Mouse (Mus musculus) hindbrain, embryonic 13.5 days (tissue): ENCODE results near the gene Ugt2a1. TPM values are rescaled to one million over a fixed set of nuclear protein-coding genes. Genes with fewer than 3 reads are reported as not detected.
"Not testable (repeated sequence)": the region's sequence is repeated elsewhere in the genome, so short reads cannot be mapped to it uniquely, and the experiment has no call there.

ENCODE experiments used
- ATAC-seq: fragments of 200-750 bp; cut with Nextera tagmentation; 2 replicates; pipeline ENCODE4 v1.8.0; 2017; ENCODE audit warnings: moderate TSS enrichment; ENCODE audit not compliant: low FRiP score
- H3K27ac ChIP-seq: fragments of 300-500 bp; sonication (generic); 2 replicates; pipeline ENCODE4 v1.5.1; 2015; ENCODE audit warnings: inconsistent platforms, mild to moderate bottlenecking, moderate library complexity
- H3K27me3 ChIP-seq: fragments of 300-500 bp; sonication (generic); 2 replicates; pipeline ENCODE4 v1.6.1; 2015; ENCODE audit warnings: mild to moderate bottlenecking, inconsistent platforms
- H3K36me3 ChIP-seq: fragments of 300-500 bp; sonication (generic); 2 replicates; pipeline ENCODE4 v1.6.1; 2015; ENCODE audit warnings: mild to moderate bottlenecking, inconsistent platforms
- H3K4me1 ChIP-seq: fragments of 300-500 bp; sonication (generic); replicated peaks from 2 replicates; pipeline ENCODE4 v1.6.1; 2015; ENCODE audit warnings: inconsistent platforms
- H3K4me2 ChIP-seq: fragments of 300-500 bp; sonication (generic); 2 replicates; pipeline ENCODE4 v1.6.1; 2015; ENCODE audit warnings: inconsistent platforms, mild to moderate bottlenecking, moderate library complexity
- H3K4me3 ChIP-seq: fragments of 300-500 bp; sonication (generic); 2 replicates; pipeline ENCODE4 v1.5.1; 2015; ENCODE audit warnings: mild to moderate bottlenecking, inconsistent platforms
- H3K9ac ChIP-seq: fragments of 300-500 bp; sonication (generic); 2 replicates; pipeline ENCODE4 v1.6.1; 2015; ENCODE audit warnings: mild to moderate bottlenecking, inconsistent platforms
- H3K9me3 ChIP-seq: fragments of 300-500 bp; sonication (generic); 2 replicates; pipeline ENCODE4 v1.6.1; 2016; ENCODE audit warnings: inconsistent platforms
- WGBS: fragments of 180-500 bp; shearing (Covaris S2); methylation state at CpG from one replicate; pipeline ENCODE4 v1.1.7; 2015; 5-methylcytosine and 5-hydroxymethylcytosine counted together
- polyA plus RNA-seq: library from polyadenylated mRNA; unstranded; fragments of >200 nt; fragmentation: Nextera tagmentation; extraction: Ambion mirVana; gene quantifications from 2 replicates; pipeline ENCODE4 v1.2.1, GENCODE M21; 2015

Ugt2a1 gene
- polyA plus RNA-seq, 1 experiment from 2014 or later: not detected

GRCm38 (mm10) chr5:87456216-87456850 lies 34.3 kb downstream of the Ugt2a1 start:
- Histone ChIP-seq H3K27me3 (no peaks in the 10 kb centered on the region), H3K9me3 (no peaks in the 10 kb centered on the region), H3K36me3 (no peaks in the 10 kb centered on the region), H3K9ac (no peak overlapping the region), H3K4me3 (no peak overlapping the region), H3K4me2 (no peak overlapping the region), H3K27ac (no peak overlapping the region), H3K4me1 (no peaks in the 10 kb centered on the region)
- 95% methylated on average over 3 of the region's 3 CpGs for WGBS
- no peak for ATAC-seq

- H3K9ac ChIP-seq: no peak overlapping the region
- no peaks in the 10 kb centered on the region for H3K9me3 ChIP-seq
- H3K4me3 ChIP-seq: no peak overlapping the region
- no peaks in the 10 kb centered on the region for H3K36me3 ChIP-seq
- no peak for ATAC-seq
- no peaks in the 10 kb centered on the region for H3K27me3 ChIP-seq
- no peak overlapping the region for H3K27ac ChIP-seq
- H3K4me1 ChIP-seq: no peaks in the 10 kb centered on the region
- no peak overlapping the region for H3K4me2 ChIP-seq
Observed at GRCm38 (mm10) chr5:87455519-87455918, 35.2 kb downstream of the Ugt2a1 start.

DNA sequence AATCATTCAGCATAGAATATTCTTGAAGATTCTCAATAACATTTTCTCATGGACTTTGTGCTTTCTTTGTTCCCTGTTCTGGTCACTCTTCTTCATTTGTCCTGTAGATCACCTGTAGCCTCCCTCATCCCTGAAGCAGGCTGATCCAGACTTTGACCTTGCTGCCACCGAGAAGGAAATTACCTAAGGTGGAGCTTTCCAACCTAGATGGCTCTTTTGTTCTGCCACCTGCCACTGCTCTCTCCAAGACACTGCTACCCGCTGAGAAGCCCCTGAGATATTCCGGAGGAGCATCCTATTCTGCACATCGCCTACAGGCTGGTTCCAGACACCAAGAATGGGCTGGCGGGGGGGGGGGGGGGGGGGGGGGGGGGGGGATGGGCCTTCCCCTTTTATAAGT lies 38.2 kb downstream of the Ugt2a1 start:
- not testable (repeated sequence) for H3K4me3 ChIP-seq, H3K4me2 ChIP-seq, H3K4me1 ChIP-seq, H3K27ac ChIP-seq, H3K9me3 ChIP-seq, H3K9ac ChIP-seq, H3K27me3 ChIP-seq, ATAC-seq, H3K36me3 ChIP-seq
- 57% methylated on average over 3 of the region's 5 CpGs for WGBS

DNA sequence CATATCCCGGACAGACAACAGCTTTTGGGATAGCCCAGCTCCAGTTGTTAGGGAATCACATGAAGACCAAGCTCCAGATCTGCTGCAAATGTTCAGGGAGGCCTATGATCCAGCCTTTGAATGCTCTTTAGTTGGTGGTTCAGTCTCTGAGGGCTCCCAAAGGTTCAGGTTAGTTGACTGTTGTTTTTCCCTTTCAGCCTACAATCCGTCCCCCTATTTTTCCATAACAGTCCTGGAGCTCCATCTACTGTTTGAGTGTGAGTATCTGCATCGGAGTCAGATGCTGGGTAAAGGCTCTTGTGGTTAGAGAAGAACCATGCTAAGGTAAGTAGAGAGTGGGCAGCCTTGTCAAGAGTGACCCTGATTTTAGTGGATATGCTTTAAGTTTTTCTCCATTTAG lies 54.4 kb downstream of the Ugt2a1 start:
- Histone ChIP-seq H3K9ac (no peak overlapping the region), H3K9me3 (no peaks in the 10 kb centered on the region), H3K4me1 (no peaks in the 10 kb centered on the region), H3K4me3 (no peak overlapping the region), H3K27ac (no peak overlapping the region), H3K27me3 (no peaks in the 10 kb centered on the region), H3K36me3 (no peaks in the 10 kb centered on the region), H3K4me2 (no peak overlapping the region)
- ATAC-seq: no peak
- 49% methylated on average over 3 of the region's 3 CpGs for WGBS

DNA sequence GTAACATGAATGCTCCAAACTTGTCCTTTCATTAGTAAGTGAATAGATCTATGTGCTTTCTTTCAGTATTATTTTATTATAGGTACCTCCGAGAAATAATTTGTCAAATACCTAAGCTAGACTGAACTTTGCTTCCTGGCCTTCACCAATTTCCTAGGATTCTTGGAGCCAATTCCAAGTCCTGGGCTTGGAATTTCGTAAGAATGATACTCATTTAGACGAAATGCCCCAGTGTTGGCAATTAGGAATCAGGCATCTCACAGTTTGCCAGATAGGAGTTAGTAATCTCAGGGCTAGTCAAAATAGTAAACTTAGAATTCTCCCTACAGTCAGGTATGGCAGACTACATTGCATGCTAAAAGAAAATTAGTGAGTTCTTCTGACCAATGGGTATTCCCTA lies 65.0 kb downstream of the Ugt2a1 start:
- Histone ChIP-seq H3K27me3 (no peaks in the 10 kb centered on the region), H3K27ac (no peak overlapping the region), H3K9me3 (no peaks in the 10 kb centered on the region), H3K4me2 (no peak overlapping the region), H3K4me1 (no peaks in the 10 kb centered on the region), H3K9ac (no peak overlapping the region), H3K36me3 (no peaks in the 10 kb centered on the region), H3K4me3 (no peak overlapping the region)
- no peak for ATAC-seq
- 84% methylated on average over 3 of the region's 3 CpGs for WGBS

DNA sequence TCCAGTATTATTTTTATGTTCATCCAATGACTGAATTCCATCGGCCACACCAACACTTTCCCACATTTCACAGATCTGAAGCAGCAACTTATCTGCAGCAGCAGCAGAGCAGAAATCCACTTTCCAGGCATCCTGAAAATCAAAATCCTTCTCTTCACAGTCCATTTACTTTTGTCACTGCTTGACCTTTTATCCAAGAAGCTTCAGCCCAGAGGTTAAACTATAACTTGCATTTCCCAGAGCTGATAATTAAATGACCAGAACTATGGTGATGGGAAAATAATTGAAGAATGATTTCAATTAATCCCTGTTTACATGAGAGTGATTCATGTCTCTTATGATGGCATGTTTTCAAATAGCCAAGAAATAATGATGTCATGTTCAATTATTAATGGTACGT lies 66.6 kb downstream of the Ugt2a1 start, which contains the start of gene Ugt2b38:
Ugt2b38 (minus strand) TSS at position 163 of the 400 bp plus-strand sequence.
- not testable (repeated sequence) for ATAC-seq, H3K9ac ChIP-seq, H3K36me3 ChIP-seq, H3K27ac ChIP-seq, H3K27me3 ChIP-seq, H3K4me1 ChIP-seq, H3K9me3 ChIP-seq, H3K4me3 ChIP-seq, H3K4me2 ChIP-seq
- 85% methylated on average over 2 of the region's 2 CpGs for WGBS

Other genes with a start within 250 kb of the Ugt2a1 start
- not detected in 2 replicates for gene Ugt2b37, start 236.1 kb downstream of the Ugt2a1 start, polyA plus RNA-seq
- gene Ugt2a3, start 153.7 kb downstream of the Ugt2a1 start, polyA plus RNA-seq: not detected in 2 replicates
- gene Ugt2b38, start 66.7 kb downstream of the Ugt2a1 start, polyA plus RNA-seq: not detected in 2 replicates
- gene Ugt2a2, start 8.6 kb downstream of the Ugt2a1 start, polyA plus RNA-seq: not detected in 2 replicates
- not detected in 2 replicates for gene Gm43638, start 4.1 kb downstream of the Ugt2a1 start, polyA plus RNA-seq
- gene Sult1b1, start 47.3 kb upstream of the Ugt2a1 start, polyA plus RNA-seq: not detected in 2 replicates
- gene Sult1d1, start 78.2 kb upstream of the Ugt2a1 start, polyA plus RNA-seq: not detected in 2 replicates
- gene Sult1e1, start 100.7 kb upstream of the Ugt2a1 start, polyA plus RNA-seq: not detected in 2 replicates
- not detected in 2 replicates for gene Csn1s1, start 175.3 kb upstream of the Ugt2a1 start, polyA plus RNA-seq
- gene Csn2, start 208.8 kb upstream of the Ugt2a1 start, polyA plus RNA-seq: not detected in 2 replicates